Mouse (Mus musculus) testis, adult 2 months (tissue): ENCODE measurements at regions not wholly inside any gene's neighbourhood (a gene's known extent, or its start where the extent isn't known, plus 50 kb on each side); places are given as distances from the start of the nearest gene placed in this dataset.

ENCODE experiments used
- CTCF ChIP-seq: fragments of 200-500 bp; IDR thresholded peaks from 2 replicates; pipeline ENCODE4 v1.5.1; 2012; ENCODE audit warnings: low read depth, mild to moderate bottlenecking, inconsistent platforms, low read length, moderate library complexity; ENCODE audit not compliant: control insufficient read depth, insufficient read depth, insufficient replicate concordance
- POLR2A ChIP-seq: fragments of 200-500 bp; IDR thresholded peaks from 2 replicates; pipeline ENCODE4 v1.6.1; 2012; ENCODE audit warnings: low read depth, mild to moderate bottlenecking, inconsistent platforms, low read length, moderate library complexity; ENCODE audit not compliant: control insufficient read depth

GRCm38 (mm10) chr12:8099114-8099513 is 108.8 kb upstream of the Ldah start:
- no peak for TF ChIP-seq CTCF
- no peak for TF ChIP-seq POLR2A
